Mouse (Mus musculus): ENCODE results near the gene Hist1h1d.
"Not testable (repeated sequence)": the region's sequence is repeated elsewhere in the genome, so short reads cannot be mapped to it uniquely, and the experiment has no call there.

GRCm38 (mm10) chr13:23575864-23576313 is 22.8 kb downstream of the Hist1h1d start:
- TF ChIP-seq EP300 (IDR thresholded peaks at IDR 0.05; ENCODE audit: low read depth in 1 of 2, low read length in 2 of 2); SIN3A (IDR thresholded peaks at IDR 0.05; ENCODE audit: low read length); CTCF (IDR thresholded peaks at IDR 0.05 in 2 of 3, conservative IDR thresholded peaks at IDR 0.05 in 1 of 3; ENCODE audit: control insufficient read depth in 1 of 3, insufficient read depth in 1 of 3, low read depth in 2 of 3, low read length in 3 of 3, poor library complexity in 1 of 3, severe bottlenecking in 1 of 3); POLR2AphosphoS2 (IDR thresholded peaks at IDR 0.05; ENCODE audit: low read length); RCOR1 (IDR thresholded peaks at IDR 0.05; ENCODE audit: low read depth, low read length); ZMIZ1 (IDR thresholded peaks at IDR 0.05; ENCODE audit: low read depth, low read length); MAZ (IDR thresholded peaks at IDR 0.05; ENCODE audit: low read depth, low read length); ELF1 (IDR thresholded peaks at IDR 0.05; ENCODE audit: low read depth, low read length): not testable (repeated sequence)
- TF ChIP-seq POLR2A (IDR thresholded peaks at IDR 0.05; ENCODE audit: control insufficient read depth in 1 of 2, insufficient read depth in 1 of 2, low read depth in 1 of 2, low read length in 2 of 2, poor library complexity in 1 of 2): peak; percentile 94 to 97; a peak in 3 of 4 replicates
